Mouse (Mus musculus): ENCODE data around the gene Serpinb9g. TPM values are rescaled to one million over a fixed set of nuclear protein-coding genes. Genes with fewer than 3 reads are reported as not detected.

The Serpinb9g gene
- total and polyA plus RNA-seq, 3 experiments = not detected

GRCm38 (mm10) chr13:33532814-33533213, 48.2 kb downstream of the Serpinb9g start:
- Histone ChIP-seq H3K79me2 (ENCODE audit: control insufficient read depth, insufficient read depth, low read length, poor library complexity) (no peaks in the 10 kb centered on the region), H3K9me3 (replicated peaks; ENCODE audit: insufficient read depth, low read length) (no peaks in the 10 kb centered on the region), H3K36me3 (ENCODE audit: control insufficient read depth in 1 of 2, insufficient read depth in 2 of 2, low read length in 2 of 2) (no peaks in the 10 kb centered on the region), H3K4me3 (ENCODE audit: control insufficient read depth in 1 of 2, insufficient read depth in 1 of 2, low read depth in 2 of 2, low read length in 2 of 2) (no peak overlapping the region), H3K4me1 (ENCODE audit: control insufficient read depth in 1 of 2, insufficient read depth in 2 of 2, low read length in 2 of 2) (no peaks in the 10 kb centered on the region), H3K27me3 (ENCODE audit: control insufficient read depth in 1 of 2, insufficient read depth in 2 of 2, low read length in 2 of 2) (no peaks in the 10 kb centered on the region), H3K27ac (ENCODE audit: control insufficient read depth, low read depth, low read length) (no peak overlapping the region), H3K9ac (ENCODE audit: control insufficient read depth, low read depth, low read length, poor library complexity, severe bottlenecking) (no peak overlapping the region)
- no peak for TF ChIP-seq GABPA (IDR thresholded peaks at IDR 0.05; ENCODE audit: low read depth, low read length)
- no peak for TF ChIP-seq MYC (IDR thresholded peaks at IDR 0.05; ENCODE audit: low read depth, low read length)
- TF ChIP-seq TAL1 (IDR thresholded peaks at IDR 0.05; ENCODE audit: low read length) = peak; percentile 27; the same call in 1 of the 2 replicates
- no peak for TF ChIP-seq JUND (IDR thresholded peaks at IDR 0.05; ENCODE audit: low read depth, low read length)
- TF ChIP-seq SMC3 (IDR thresholded peaks at IDR 0.05; ENCODE audit: low read depth, low read length) = no peak
- peak; percentile 41 for DNase-seq (ENCODE audit: low read depth, low spot score)

Other genes with a start within 250 kb of the Serpinb9g start
- not detected in 2 replicates for gene Serpinb9e, start 235.2 kb upstream of the Serpinb9g start, total RNA-seq (2012; rRNA removed)
- not detected for gene Serpinb9e, start 235.2 kb upstream of the Serpinb9g start, polyA plus RNA-seq (2012; ENCODE audit: insufficient read depth in 1 of 2, insufficient read length in 2 of 2, low read depth in 1 of 2, low replicate concordance in 2 of 2, missing spikeins in 1 of 2)
- not detected in 2 replicates for gene Serpinb9f, start 160.7 kb upstream of the Serpinb9g start, total RNA-seq (2012; rRNA removed)
- not detected for gene Serpinb9f, start 160.7 kb upstream of the Serpinb9g start, polyA plus RNA-seq (2012; ENCODE audit: insufficient read depth in 1 of 2, insufficient read length in 2 of 2, low read depth in 1 of 2, low replicate concordance in 2 of 2, missing spikeins in 1 of 2)
- gene Gm11397, start 89.0 kb upstream of the Serpinb9g start, total RNA-seq (2012; rRNA removed) = not detected in 2 replicates
- gene Gm11397, start 89.0 kb upstream of the Serpinb9g start, polyA plus RNA-seq (2012; ENCODE audit: insufficient read depth in 1 of 2, insufficient read length in 2 of 2, low read depth in 1 of 2, low replicate concordance in 2 of 2, missing spikeins in 1 of 2) = not detected
- gene Serpinb6d, start 176.6 kb downstream of the Serpinb9g start, total RNA-seq (2012; rRNA removed) = not detected in 2 replicates
- not detected for gene Serpinb6d, start 176.6 kb downstream of the Serpinb9g start, polyA plus RNA-seq (2012; ENCODE audit: insufficient read depth in 1 of 2, insufficient read length in 2 of 2, low read depth in 1 of 2, low replicate concordance in 2 of 2, missing spikeins in 1 of 2)